Mouse (Mus musculus) frontal cortex, postnatal 10 days (tissue): ENCODE measurements around the gene Clba1.

Experiments
- DNase-seq, 2 experiments: peaks; one replicate each; pipeline ENCODE4 v3.0.0; 2022; ENCODE audit warnings: low spot score in 2 of 2, mixed read lengths in 1 of 2

The Clba1 gene

DNA sequence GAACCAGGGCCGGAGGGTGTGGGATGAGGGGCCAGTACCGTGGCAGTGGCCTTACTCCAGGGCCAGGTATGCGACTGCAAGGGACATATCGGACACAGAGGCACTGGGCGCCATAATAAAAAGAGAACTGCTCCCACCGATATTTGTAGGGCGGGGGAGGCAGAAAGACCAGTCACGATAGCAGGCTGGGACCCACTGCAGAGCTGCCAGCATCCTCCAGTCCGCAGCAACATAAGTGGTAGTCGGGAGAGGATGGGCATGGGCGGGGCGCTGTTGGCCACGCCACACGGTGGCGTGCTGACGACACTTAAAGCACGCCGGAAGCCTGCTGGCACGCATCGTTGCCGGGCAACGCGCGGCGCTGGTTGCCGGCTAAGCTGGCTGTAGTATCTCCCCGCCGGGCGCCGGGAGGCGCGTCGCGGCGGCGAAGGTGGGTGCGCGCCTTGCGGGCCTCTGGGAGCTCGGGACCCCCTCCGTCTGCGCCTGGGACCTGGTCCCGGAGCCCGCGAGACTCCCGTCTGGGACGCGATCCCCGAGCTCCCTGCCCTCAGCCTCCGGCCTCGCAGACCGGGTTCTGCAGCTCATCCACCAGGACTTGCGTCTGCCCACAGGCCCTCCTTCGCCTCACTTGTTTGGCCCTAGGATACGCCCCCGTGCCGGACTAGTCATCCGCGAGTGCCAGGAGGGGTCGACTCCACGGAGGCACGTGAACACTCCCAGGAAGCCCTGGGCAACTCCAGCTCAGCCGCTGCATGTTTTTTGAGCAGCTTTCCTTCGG lies at the start of gene Clba1:
Gene Clba1, plus strand, starts transcription at position 351 of the 778 bp plus-strand sequence.
- peak; percentile 91 for DNase-seq

DNA sequence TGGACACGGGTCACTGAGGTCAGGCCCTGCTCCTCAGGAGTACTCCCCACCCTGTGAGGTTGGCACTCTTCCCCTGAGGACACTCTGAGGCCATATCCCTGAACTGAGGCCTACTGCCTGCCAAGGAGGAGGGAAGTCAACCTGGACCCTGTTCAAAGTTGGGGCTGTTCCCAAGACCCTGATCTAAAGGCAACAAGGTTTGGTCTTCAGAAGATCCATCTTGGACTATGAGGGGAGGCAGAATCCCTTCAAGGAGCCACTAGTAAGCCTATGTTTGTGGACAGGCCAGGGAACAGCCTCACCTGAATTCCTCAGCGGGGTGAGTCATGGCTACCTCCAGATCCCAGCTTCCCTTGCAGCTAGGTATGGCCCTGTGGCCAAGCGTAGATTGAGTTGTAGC lies 49.3 kb upstream of the Clba1 start:
- DNase-seq: no peak

DNA sequence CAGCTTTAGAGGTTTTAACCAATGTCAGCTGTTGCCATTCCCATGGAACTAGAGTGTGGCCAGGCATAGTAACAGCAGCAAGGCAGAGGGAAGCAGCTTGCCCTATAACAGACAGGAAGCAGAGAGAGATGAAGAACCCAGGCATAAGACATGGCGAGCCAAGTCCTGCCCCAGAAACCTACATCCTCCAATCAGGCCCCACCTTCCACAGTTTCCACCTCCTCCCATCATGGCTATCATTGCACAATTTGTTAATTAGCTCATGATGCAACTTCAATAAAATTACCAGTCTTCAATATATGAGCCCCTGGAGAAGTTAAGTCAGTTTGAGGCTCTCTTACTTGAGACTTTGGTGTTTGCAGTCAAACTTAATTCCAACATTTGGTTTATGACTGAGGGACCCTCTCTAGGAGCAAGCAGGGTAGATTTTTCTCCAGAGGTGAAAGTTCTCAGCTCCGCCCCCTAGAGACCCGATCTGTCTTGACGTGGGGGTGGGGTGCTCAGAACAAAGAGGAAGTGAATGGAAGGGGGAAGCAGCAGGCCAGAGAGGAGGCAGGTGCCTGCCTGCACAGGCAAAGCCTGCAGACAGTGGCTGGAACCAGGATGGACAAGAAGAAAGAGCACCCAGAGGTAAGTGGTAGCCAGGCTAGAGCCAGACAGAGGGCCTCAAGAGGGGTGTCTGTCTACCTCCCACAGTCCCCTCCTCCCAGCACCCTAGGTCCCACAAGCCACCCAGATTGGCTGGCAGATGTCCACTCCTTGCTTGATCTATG lies 48.4 kb upstream of the Clba1 start, which contains the start of gene Pld4:
Gene Pld4, plus strand, starts transcription at position 502 of the 773 bp plus-strand sequence.
- DNase-seq: no peak

DNA sequence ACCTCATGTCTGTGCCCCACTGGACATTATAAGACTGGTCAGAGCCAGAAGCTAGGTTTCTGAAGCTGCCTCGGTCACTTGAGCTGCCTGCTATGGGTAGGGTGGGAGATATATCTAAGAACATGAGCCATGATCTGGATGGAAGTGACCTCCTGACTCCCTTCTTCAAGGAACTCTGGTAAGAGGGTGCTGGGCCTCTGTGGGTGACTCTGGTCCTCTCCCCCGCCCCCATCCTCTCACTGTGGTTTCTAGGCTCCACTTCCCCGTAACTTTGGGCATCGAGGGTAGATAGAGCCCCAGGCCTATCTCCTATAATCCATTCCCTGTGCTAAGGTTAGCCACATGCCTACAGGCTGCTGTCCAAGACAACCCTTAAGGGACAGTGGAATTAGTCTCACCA lies 47.3 kb upstream of the Clba1 start:
- no peak for DNase-seq

DNA sequence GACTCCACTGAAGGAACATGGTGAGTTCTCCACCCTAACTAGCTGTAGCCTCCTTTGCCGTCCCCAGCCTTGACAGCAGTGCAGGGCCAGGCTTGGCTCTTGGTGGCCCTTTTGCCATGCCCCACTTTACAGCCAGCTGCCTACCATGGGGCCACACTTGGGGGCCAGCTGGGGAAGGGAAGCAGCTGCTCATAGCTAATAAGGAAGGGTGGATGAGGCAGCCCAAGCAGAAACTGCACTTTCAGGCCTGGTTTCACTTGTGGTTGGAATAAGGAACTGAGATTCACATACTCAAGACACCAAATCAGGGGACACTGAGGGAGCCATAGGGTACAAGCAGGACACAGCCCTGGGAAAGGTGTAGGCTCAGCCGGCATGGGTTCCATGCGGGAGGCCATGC lies 46.7 kb upstream of the Clba1 start:
- no peak for DNase-seq

DNA sequence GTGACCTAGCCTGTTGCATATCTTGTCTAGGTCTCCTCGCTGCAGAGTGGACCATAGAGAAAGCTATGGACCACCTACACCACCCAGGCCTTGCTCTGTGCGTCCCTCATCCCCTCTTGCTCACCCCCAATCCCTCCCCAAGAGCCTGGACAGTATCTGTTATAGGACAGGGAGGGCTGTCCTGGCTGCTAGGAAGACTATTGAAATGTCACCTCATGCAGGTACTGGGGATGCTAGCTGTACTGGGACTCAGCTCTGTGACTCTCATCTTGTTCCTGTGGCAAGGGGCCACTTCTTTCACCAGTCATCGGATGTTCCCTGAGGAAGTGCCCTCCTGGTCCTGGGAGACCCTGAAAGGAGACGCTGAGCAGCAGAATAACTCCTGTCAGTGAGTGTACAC lies 45.6 kb upstream of the Clba1 start:
- DNase-seq: no peak

DNA sequence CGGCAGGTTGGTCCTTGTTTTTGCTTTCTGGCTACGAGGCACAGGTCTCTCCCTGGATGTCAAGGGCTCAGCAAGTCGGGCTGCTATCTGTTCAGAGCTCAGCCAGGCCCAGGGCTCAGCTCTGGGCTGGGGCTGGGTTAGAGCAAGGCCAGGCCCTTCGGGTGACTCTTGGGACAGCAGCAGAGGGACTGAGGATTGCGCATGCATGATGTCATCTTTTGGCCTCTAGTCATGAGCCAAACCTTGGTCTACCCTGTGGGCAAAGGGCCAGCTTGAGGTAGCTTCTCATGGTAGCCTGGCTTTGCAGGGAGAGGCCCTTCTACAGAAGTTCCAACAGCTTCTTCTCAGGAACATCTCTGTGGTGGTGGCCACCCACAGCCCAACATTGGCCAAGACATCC lies 44.6 kb upstream of the Clba1 start:
- DNase-seq: no peak

DNA sequence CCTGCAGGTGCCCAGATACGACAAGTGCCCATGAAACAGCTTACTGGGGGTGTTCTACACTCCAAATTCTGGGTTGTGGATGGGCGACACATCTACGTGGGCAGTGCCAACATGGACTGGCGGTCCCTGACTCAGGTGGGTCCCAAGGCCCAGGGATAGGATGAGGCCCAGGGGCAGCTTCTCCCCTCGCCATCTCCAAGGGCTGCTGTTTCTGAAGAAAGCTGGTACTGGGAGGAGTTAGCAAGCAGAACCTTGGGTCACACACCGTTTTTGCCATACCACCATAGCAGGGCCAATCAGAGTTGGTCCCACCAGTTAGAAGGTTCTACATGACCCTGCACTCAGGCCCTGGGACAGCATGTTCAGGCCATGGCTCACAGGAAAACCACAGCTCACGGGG lies 43.7 kb upstream of the Clba1 start:
- no peak for DNase-seq

DNA sequence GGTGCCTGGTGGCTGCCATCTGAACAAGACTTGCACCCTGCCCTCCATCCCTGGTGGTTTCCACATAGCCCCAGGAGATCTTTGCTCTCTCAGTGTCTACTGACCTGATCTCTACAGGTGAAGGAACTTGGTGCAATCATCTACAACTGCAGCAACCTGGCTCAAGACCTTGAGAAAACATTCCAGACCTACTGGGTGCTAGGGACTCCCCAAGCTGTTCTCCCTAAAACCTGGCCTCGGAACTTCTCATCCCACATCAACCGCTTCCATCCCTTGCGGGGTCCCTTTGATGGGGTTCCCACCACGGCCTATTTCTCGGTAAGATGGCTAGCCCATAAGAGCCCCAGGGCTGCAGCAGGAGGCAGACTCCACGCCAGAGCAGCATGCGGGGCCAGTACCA lies 42.2 kb upstream of the Clba1 start:
- no peak for DNase-seq

DNA sequence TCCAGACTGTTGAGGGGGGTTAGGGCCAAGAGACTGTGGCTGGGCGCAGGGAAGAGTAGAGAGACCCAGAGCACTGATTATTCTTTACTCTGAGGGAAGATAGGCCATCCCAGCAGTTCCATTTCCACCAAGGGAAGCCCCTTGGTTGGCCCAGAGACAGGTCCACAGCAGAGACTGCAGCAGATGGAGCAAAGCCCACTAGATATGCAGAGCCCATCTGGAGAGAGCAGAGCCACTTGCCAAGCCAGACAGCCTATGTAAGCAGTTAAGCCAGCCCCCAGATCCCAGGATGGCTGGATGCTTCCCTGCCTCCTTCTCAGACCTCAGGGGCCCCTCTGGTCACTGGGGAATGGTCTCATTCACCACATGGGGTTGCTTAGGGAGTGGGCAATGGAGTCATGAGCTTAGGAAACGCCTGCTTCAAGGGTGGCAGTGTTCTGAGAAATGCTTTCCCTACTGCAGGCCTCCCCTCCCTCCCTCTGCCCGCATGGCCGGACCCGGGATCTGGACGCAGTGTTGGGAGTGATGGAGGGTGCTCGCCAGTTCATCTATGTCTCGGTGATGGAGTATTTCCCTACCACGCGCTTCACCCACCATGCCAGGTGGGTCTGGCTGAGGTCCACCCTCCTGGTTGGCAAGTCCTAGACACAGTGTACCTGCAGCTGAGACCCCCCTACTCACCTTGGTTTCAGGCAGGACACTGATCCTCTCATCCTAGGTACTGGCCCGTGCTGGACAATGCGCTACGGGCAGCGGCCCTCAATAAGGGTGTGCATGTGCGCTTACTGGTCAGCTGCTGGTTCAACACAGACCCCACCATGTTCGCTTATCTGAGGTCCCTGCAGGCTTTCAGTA lies 41.5 kb upstream of the Clba1 start:
- no peak for DNase-seq

DNA sequence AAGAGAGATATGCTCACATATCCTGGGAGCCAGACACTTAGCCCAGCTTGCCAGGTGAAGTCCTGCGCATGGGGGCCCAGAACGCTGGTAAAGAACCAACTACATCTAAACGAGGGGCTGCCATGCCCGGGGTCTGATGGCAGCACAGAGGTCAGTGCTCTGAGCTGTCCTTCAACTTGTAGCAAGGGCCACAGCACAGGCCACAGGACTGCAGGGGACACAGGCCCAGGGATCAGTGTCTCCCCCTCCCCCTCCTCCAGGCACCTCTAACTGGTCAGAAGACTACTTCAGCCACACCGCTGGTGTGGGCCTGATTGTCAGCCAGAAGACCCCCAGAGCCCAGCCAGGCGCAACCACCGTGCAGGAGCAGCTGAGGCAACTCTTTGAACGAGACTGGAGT lies 40.6 kb upstream of the Clba1 start:
- no peak for DNase-seq

DNA sequence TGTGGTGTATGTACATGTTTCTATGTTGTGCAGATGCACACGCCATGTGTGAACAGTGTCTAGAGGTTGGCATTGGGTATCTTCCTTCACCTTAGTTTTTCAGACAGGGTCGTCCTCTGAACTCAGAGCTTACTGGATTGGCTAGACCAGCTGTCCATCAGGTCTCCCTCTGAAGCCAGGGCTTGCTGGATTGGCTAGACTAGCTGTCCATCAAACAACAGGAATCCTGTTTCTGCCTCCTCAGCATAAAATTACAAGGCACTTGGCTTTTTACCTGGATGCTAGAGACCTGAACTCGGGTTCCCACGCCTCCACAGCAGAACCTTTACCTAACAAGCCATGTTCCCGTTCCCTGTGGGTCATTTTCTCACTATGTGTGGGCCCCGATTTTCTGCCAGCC lies 39.7 kb upstream of the Clba1 start:
- DNase-seq: no peak

DNA sequence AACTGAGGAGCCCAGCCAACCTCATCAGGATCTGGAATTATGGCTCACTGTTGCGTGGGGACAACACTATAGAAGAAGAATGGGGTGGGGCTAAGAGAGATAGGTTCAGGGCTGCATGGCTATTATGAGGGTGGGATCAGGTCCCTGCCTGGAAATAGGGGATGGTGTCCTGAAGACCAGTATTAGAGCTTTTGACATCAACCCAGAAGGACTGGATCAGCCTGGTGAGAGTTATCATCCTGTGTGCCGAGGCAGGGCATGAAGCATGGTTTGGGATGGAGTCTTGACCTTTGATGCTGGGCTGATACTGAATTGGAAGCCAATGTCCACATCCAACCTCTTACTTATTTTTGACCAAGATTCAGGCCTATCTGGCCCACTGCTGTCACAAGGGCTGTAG lies 39.0 kb upstream of the Clba1 start:
- DNase-seq: no peak

DNA sequence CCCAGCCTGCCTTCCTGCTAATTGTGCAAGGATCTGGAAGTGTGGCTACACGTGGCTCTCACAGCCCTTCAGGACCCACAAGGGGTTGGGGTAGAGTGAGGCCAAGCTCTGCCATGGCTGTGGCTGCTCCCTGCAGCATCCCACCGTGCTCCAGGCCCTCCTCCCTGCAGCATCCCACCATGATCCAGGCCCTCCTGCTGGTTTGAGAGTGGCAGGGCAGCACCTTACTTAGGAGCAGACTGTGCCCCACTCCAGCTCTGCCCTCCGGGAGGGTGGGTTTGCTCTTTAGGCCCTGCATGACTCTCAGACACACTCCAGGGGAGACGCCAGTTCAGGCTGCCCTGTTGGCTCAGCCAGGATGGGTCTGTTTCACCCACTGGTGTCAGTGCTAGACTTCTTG lies 38.3 kb upstream of the Clba1 start:
- DNase-seq: no peak

DNA sequence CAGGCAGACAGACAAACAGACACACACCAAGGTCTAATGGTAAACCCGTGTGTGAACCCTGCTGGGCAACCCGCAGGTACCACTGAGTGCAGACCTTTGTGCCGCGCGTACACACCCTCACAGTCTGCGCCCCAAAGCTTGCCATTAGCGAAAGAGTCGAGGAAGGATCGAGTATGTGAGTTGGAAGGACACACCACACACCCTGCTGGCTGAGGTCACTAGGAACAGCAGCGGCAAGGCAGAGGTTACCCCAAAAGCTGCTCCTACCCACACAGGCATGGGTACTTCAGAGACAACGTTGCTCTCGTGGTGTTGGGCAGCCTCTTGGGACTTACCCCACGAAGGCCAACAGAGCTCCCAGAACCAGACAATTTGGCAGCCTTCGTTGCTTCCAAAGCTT lies 36.4 kb upstream of the Clba1 start:
- DNase-seq: no peak

DNA sequence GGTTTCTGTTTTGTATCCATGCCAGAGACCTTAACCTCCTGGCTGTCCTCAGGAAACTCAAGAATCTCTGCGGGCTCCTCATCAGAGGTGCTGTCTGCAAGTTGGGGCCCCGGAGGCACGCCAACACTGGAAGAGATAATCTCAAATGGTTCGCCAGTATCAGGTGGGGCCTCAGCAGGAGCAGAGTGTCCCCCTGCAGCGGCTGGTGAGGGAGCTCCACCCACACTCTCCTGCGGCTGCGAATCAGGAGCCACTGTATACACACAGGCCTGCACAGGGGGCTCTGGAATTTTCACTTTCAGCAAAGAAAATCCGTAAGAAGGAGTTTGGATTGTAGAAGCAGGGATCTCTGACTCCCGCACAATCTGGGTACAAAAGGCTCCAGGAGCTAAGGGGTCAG lies 35.4 kb upstream of the Clba1 start:
- DNase-seq: no peak

DNA sequence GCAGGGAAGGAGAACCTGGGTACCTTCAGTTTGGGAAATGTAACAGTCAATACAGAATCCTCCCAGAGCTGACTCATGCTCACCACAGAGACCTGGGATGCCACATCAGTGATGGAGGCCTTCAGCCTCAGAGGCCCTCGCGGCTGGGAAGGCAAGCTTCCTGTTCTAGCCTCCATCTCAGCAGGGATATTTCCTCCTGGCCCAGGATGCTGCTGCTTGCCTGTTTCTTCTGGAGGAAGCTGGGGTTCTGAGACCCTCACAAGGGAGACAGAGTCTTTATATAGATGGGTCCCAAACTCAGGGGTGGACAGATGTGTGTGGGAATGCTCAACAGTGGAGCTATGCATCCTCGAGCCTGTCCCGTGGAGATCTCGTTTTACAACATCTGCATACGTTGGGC lies 34.7 kb upstream of the Clba1 start:
- DNase-seq: no peak

DNA sequence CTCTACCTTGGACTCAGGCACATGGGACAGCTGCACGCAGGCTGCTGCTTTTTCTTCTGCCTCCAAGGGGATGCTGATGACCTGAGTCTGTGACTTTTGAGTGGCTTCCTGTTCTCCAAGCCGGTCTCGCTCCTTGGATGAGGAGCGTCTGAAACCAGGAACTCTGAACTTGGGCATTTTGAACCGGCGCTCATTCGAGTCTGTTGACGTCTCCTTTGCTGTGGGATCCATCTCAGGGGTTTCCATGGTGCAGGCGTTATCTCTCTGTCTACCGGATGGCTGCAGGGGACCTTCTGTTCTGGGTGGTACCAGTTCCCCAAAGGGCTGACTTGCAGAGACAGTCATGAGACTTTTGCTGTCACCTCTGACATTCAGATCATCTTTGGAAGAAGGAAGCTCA lies 34.3 kb upstream of the Clba1 start:
- DNase-seq: no peak

DNA sequence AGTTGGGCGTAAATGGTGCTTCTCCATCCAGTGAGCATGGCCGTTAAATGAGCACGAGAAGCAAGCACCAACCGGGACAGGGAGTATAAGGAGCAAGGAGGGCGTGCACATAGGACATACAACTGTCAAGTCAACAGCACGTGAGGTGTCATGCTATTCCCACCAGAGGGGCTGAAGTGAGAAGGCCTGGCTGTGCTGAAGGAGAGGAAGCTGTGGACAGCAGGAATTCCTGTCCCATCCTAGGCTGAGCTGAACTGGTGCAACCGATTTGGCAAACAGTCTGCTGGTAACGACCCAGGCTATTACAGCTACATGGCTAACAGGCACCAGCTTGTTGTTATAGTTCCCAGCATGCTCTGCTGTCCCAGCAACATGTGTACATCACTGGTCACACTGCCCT lies 17.7 kb upstream of the Clba1 start:
- DNase-seq: no peak

DNA sequence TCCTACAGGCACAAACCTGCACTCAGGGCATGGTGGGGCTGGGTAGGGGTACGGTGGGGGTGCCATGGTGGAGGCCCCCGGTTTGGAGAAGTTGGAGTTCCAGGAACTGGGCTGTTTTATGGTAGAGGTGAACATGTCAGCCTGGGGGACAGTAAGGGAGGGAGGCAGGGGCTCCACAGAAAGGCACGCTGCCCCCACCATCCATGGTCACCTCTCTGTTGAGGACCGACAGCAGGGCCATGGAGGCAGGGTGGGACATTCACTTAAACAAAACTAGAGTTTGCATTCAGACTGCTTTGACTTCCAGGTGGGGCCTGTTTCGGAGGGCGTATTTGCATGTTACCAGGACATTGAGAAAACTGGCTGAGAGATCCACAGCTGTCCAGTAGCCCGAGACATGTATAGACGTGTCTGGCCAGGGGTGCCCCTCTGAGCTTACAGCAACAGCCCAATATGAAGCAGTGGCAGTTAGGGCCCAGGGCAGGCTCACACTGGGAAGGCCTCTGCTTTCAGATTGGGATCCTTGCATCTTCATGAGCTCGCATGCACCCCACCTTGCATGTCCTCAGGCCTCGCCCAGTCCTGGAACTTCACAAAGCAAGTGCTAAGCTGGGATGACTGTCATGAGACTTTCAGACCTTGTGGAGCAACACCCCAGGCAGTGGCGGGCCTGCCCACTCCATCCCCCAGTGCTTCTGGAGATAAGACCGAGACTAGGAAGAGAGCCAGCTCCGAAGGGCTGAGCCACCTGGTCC lies 15.0 kb upstream of the Clba1 start:
- no peak for DNase-seq

DNA sequence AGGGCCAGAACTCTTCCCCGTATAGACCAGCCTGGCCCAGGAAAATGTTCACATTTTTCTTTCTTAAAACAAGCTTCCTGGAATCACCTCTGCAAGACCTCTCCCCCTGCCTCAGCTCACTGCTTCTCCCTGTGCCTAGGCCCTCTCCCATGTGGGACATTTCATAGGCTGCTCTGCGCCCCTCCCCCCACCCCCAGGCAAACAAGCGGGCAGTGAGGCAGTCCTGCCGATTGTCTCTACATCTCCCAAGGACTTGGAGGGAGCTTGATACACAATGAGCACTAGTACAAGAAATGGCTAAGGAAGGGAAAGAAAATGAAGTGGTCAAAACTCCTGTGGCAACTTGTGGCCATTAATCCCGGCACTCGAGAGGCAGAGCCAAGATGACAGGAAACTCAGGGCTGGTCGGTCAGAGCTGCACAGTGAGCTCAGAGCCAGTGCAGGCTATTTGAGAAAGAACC lies 14.4 kb upstream of the Clba1 start:
- no peak for DNase-seq

DNA sequence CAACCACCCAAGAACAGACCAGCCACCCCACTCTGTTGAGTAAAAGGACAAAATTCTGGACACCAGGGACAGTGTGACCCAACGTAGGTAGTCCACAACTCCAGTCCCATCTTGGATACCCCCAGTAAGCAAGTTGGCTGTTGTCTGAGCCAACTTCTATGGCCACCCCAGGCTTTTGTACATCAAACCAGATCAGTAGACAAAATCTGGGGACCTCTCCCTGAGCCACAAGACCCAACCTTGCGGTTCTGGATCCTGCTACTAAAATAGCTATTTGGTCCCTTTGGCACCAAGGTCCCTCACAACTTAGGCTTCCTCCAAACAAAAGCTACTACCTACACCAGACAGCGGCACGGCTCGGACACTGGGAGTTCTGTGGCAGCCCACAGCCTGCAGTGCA lies 13.7 kb upstream of the Clba1 start:
- DNase-seq: no peak
